Mouse (Mus musculus): Measurements from ENCODE around the gene Ldhd.

GRCm38 (mm10) chr8:111678848-111679247 is 48.7 kb upstream of the Ldhd start:
- TF ChIP-seq CTCF (IDR thresholded peaks at IDR 0.05; ENCODE audit: low read depth) (no peak), EP300 (IDR thresholded peaks at IDR 0.05; ENCODE audit: low read depth) (no peak)

Data from heart, postnatal 0 days (tissue).